Mouse (Mus musculus) ES-E14 (cell line): ENCODE results near the gene Elmo1. TPM values are rescaled to one million over a fixed set of nuclear protein-coding genes. Genes with fewer than 3 reads are reported as not detected.

Experiments
- DNase-seq: peaks from one replicate; pipeline ENCODE4 v3.0.0-alpha.2; 2013; ENCODE audit warnings: low read depth, low spot score
- H3K27ac ChIP-seq: 2 replicates; pipeline ENCODE4 v1.5.1; 2012; ENCODE audit warnings: low read depth, mild to moderate bottlenecking, low read length, moderate library complexity, mixed read lengths; ENCODE audit not compliant: poor library complexity, insufficient read depth, severe bottlenecking
- H3K36me3 ChIP-seq: 2 replicates; pipeline ENCODE4 v1.6.1; 2012; ENCODE audit warnings: mild to moderate bottlenecking, low read length, moderate library complexity, mixed read lengths; ENCODE audit not compliant: control insufficient read depth, poor library complexity, insufficient read depth, severe bottlenecking
- H3K4me1 ChIP-seq, 2 experiments: fragments of 150-350 bp in 1 of 2; sonication (generic) in 1 of 2; 2 replicates each; pipeline ENCODE4 v1.6.1; 2012; ENCODE audit warnings: low read length in 2 of 2, mild to moderate bottlenecking in 1 of 2, mixed read lengths in 1 of 2; ENCODE audit not compliant: control insufficient read depth in 2 of 2, insufficient read depth in 2 of 2, poor library complexity in 1 of 2
- H3K4me3 ChIP-seq, 2 experiments: fragments of 150-350 bp in 1 of 2; sonication (generic) in 1 of 2; 2 replicates each; pipeline ENCODE4 v1.5.1; 2012; ENCODE audit warnings: low read length in 2 of 2, low read depth in 1 of 2, mild to moderate bottlenecking in 1 of 2, mixed read lengths in 1 of 2; ENCODE audit not compliant: insufficient read depth in 1 of 2, poor library complexity in 1 of 2, severe bottlenecking in 1 of 2
- H3K9ac ChIP-seq: 2 replicates; pipeline ENCODE4 v1.6.1; 2012; ENCODE audit warnings: low read depth, mild to moderate bottlenecking, low read length, mixed read lengths; ENCODE audit not compliant: poor library complexity, insufficient read depth, severe bottlenecking
- H3K9me3 ChIP-seq: fragments of 150-350 bp; sonication (generic); 2 replicates; pipeline ENCODE4 v1.6.1; 2012; ENCODE audit warnings: low read depth, mild to moderate bottlenecking, low read length; ENCODE audit not compliant: control insufficient read depth, insufficient read depth
- CHD2 ChIP-seq: IDR thresholded peaks from 2 replicates; pipeline ENCODE4 v1.6.1; 2014; ENCODE audit warnings: mild to moderate bottlenecking, low read depth, low read length, inconsistent platforms
- HCFC1 ChIP-seq: IDR thresholded peaks from 2 replicates; pipeline ENCODE4 v1.6.1; 2012; ENCODE audit warnings: low read length, inconsistent platforms, borderline replicate concordance; ENCODE audit not compliant: insufficient read depth
- MAFK ChIP-seq: IDR thresholded peaks from 2 replicates; pipeline ENCODE4 v1.6.1; 2014; ENCODE audit warnings: mild to moderate bottlenecking, low read depth, low read length, inconsistent platforms; ENCODE audit not compliant: insufficient read depth
- ZC3H11A ChIP-seq: IDR thresholded peaks from 2 replicates; pipeline ENCODE4 v1.6.1; 2012; ENCODE audit warnings: low read depth, mild to moderate bottlenecking, inconsistent platforms, low read length, borderline replicate concordance
- ZNF384 ChIP-seq: IDR thresholded peaks from 2 replicates; pipeline ENCODE4 v1.6.1; 2012; ENCODE audit warnings: low read depth, low read length, inconsistent platforms
- in situ Hi-C, 2 experiments: fragments of 600-800 bp; cut with MboI; formaldehyde crosslinking; loops; one replicate each; pipeline ENCODE4 v1.15.1; 2025; ENCODE audit warnings: low sequenced_read_pairs in 2 of 2, inconsistent platforms in 1 of 2; ENCODE audit not compliant: unreplicated experiment in 2 of 2
- total RNA-seq: library from RNA; depleted of rRNA; stranded (reverse); fragments of 300-350 nt; gene quantifications from 2 replicates; pipeline ENCODE4 v1.2.3, GENCODE M21; 2012

Gene Elmo1
- total RNA-seq, 1 experiment, result 3.7 TPM

- in situ Hi-C loops, result no loop called here
- Histone ChIP-seq H3K4me3 (no peak overlapping the region), H3K4me1 (no peaks in the 10 kb centered on the region), H3K9me3 (no peaks in the 10 kb centered on the region), H3K27ac (no peak overlapping the region), H3K9ac (no peak overlapping the region), H3K36me3 (no peaks in the 10 kb centered on the region)
- TF ChIP-seq ZNF384 (no peak), ZC3H11A (no peak), MAFK (no peak), CHD2 (no peak), HCFC1 (no peak)
- DNase-seq, result no peak
Observed at GRCm38 (mm10) chr13:20207126-20207525, 116.7 kb downstream of the Elmo1 start.

DNA sequence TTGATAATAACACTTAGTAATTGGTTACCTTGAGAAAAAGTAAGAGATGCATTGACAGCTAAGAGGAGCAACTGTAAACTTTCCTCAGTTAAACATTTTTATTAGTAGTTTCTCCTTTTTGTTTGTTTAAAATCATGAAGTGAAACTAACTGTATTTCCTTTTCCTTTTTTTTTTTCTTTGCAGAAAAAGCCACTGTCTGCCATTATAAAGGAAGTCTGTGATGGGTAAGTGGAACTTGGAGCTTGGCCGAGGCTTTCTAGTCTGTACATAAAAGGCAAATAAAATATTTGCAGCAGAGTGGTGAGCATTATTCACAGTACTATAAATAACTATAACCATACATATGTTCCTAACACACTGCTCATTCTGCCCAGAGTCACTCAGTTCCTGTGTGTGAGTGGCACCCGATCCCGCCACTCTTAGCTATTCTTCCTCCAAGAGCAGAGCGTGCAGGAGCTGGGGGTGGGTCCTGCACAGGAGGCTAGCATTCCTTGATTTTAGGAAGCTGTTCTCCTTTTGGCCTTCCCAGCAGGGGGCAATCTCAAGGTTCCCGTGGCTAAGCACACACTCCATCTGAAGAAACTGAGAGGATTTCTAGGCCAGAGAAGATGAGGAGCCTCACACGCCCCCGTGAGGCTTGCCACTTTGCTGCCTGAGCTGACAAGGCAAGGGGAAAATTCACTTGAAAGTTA is 117.7 kb downstream of the Elmo1 start:
- no peaks in the 10 kb centered on the region for H3K36me3 ChIP-seq
- DNase-seq, result peak; percentile 30
- in situ Hi-C loops, result no loop called here
- no peak overlapping the region for H3K9ac ChIP-seq
- no peaks in the 10 kb centered on the region for H3K9me3 ChIP-seq
- H3K4me3 ChIP-seq, result no peak overlapping the region
- H3K27ac ChIP-seq, result no peak overlapping the region
- H3K4me1 ChIP-seq, result no peaks in the 10 kb centered on the region
- TF ChIP-seq CHD2 (no peak), HCFC1 (no peak), ZC3H11A (no peak), ZNF384 (no peak), MAFK (no peak)

- Histone ChIP-seq H3K9me3 (no peaks in the 10 kb centered on the region), H3K4me3 (no peak overlapping the region), H3K9ac (no peak overlapping the region), H3K27ac (no peak overlapping the region), H3K4me1 (no peaks in the 10 kb centered on the region), H3K36me3 (no peaks in the 10 kb centered on the region)
- in situ Hi-C loops, result no loop called here
- no peak for TF ChIP-seq MAFK
- TF ChIP-seq HCFC1, result no peak
- TF ChIP-seq ZC3H11A, result no peak
- TF ChIP-seq CHD2, result no peak
- no peak for TF ChIP-seq ZNF384
- DNase-seq, result no peak
Observed at GRCm38 (mm10) chr13:20208867-20209266, 118.5 kb downstream of the Elmo1 start.

- no peak overlapping the region for H3K4me3 ChIP-seq
- no peak overlapping the region for H3K9ac ChIP-seq
- in situ Hi-C loops, result no loop called here
- no peak overlapping the region for H3K27ac ChIP-seq
- no peaks in the 10 kb centered on the region for H3K4me1 ChIP-seq
- no peak for TF ChIP-seq ZC3H11A
- no peak for TF ChIP-seq MAFK
- no peak for TF ChIP-seq ZNF384
- TF ChIP-seq HCFC1, result no peak
- TF ChIP-seq CHD2, result no peak
- no peaks in the 10 kb centered on the region for H3K9me3 ChIP-seq
- no peak for DNase-seq
- H3K36me3 ChIP-seq, result no peaks in the 10 kb centered on the region
Observed at GRCm38 (mm10) chr13:20211780-20212179, 121.4 kb downstream of the Elmo1 start.

DNA sequence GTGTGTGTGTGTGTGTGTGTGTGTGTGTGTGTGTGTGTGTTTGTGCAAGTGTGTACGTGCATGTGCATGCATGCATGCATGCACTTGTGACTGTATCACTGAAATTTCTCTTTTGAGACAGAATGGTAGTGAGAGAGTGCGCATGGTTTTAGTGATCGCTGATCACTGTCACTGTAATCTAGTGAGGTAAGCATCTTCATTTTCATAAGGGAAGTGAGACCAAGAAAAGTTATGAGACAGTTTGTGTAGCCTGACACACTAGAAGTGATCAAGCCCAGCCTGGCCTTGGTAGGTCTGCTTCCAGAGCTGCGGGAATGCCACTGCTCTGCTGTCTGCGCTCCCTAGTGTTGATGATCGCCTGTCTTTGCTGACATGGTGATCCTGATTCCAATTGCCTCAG is 122.3 kb downstream of the Elmo1 start:
- Histone ChIP-seq H3K9me3 (no peaks in the 10 kb centered on the region), H3K27ac (no peak overlapping the region), H3K9ac (no peak overlapping the region), H3K4me3 (no peak overlapping the region), H3K36me3 (no peaks in the 10 kb centered on the region), H3K4me1 (no peaks in the 10 kb centered on the region)
- DNase-seq, result no peak
- TF ChIP-seq CHD2, result no peak
- TF ChIP-seq HCFC1, result no peak
- TF ChIP-seq ZNF384, result no peak
- no peak for TF ChIP-seq ZC3H11A
- TF ChIP-seq MAFK, result no peak
- in situ Hi-C loops, result no loop called here
